Comparison of ENCODE assay signal across 11 mouse cellular contexts in the genomic region with DNA sequence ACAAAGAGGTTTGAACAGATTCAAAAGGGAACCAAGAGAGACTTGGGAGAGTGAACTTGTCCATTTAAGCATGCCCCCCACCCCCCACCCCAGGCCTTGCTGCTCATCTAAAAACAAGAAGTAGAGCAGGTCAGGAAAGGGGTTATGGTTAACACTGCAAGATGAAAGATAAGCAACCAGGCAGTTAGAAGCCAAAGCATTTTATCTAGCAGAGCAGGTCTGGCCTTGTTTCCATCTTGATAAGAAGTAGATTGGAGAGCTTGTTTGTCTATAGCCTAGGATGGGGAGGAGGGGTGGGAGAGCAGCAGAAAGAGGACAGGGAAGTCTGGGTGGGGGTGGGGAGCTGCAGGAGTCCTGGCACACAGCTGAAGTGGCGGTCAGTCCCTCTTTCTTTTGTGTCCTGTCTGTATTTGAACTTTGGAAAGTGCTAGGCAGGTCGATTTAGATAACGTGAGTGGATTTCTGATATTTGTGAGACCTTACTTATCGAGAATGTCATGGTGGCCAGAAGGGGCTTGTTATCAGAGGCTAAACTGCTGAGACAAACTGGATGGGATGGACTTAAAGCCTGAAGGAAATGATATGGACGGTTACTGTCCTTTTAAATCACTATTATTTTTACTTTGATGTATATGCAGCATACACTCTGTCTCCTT.
DNase-seq lines count a peak whose midpoint lies in the region; ATAC-seq and TF ChIP-seq lines count a peak whose summit lies in the region.
"Had no signal": no experiment of that assay in that cellular context is flagged by ENCODE, and none has a peak within 500 bp of the region (broad histone marks: within the 10 kb centered on the region; RNA-seq: fewer than 3 reads in every experiment).

No protein-coding gene starts in this region.

- H3K27ac ChIP-seq in heart, embryonic 13.5 days (replicated peaks) = 0 out of 2 replicates have a peak overlapping the region, but pooled peaks have one; percentile 3
- H3K27ac ChIP-seq in liver, embryonic 15.5 days (replicated peaks) = peak overlapping the region; percentile 42; the same call in 1 of the 2 replicates
- H3K27ac ChIP-seq: limb, embryonic 12.5 days had no signal

- intact Hi-C loops in heart, postnatal 14 days (cut with DNase I) = no loop called here

- WGBS in heart, embryonic 13.5 days = 6% methylated on average over 5 of the region's 5 CpGs
- 5% methylated on average over 5 of the region's 5 CpGs for WGBS in liver, embryonic 15.5 days (ENCODE audit: insufficient replicate concordance)

- peaks cover 22% of the 10 kb centered on the region for H3K4me1 ChIP-seq in heart, embryonic 13.5 days
- peaks cover 44% of the 10 kb centered on the region for H3K4me1 ChIP-seq in liver, embryonic 15.5 days (replicated peaks)
- H3K4me1 ChIP-seq: limb, embryonic 12.5 days had no signal

- H3K4me3 ChIP-seq in heart, embryonic 13.5 days = no peak overlapping the region
- no peak overlapping the region for H3K4me3 ChIP-seq in liver, embryonic 15.5 days (replicated peaks)
- H3K4me3 ChIP-seq: limb, embryonic 12.5 days had no signal

- H3K36me3 ChIP-seq in heart, embryonic 13.5 days = no peaks in the 10 kb centered on the region
- no peaks in the 10 kb centered on the region for H3K36me3 ChIP-seq in liver, embryonic 15.5 days (replicated peaks)
- H3K36me3 ChIP-seq: limb, embryonic 12.5 days had no signal

- H3K4me2 ChIP-seq in heart, embryonic 13.5 days = 0 out of 2 replicates have a peak overlapping the region, but pooled peaks have one; percentile 10
- peak overlapping the region; percentile 42 for H3K4me2 ChIP-seq in liver, embryonic 15.5 days
- H3K4me2 ChIP-seq: limb, embryonic 12.5 days had no signal

- TF ChIP-seq POLR2A in brain, embryonic 14.5 days (IDR thresholded peaks at IDR 0.05; ENCODE audit: borderline replicate concordance, extremely low read depth, insufficient read depth, insufficient read length, poor library complexity, severe bottlenecking) = no peak

- no peak for ATAC-seq in heart, embryonic 13.5 days (ENCODE audit: extremely low read depth, insufficient number of reproducible peaks, low FRiP score, low TSS enrichment)
- peak; percentile 76 for ATAC-seq in liver, embryonic 15.5 days (ENCODE audit: insufficient read depth)

- no peak overlapping the region for H3K9ac ChIP-seq in heart, embryonic 13.5 days
- no peak overlapping the region for H3K9ac ChIP-seq in liver, embryonic 15.5 days
- H3K9ac ChIP-seq: limb, embryonic 12.5 days had no signal

- TF ChIP-seq CTCF in brain, embryonic 14.5 days (IDR thresholded peaks at IDR 0.05; ENCODE audit: borderline replicate concordance, extremely low read depth, insufficient read depth, insufficient read length) = no peak

- DNase-seq in heart, postnatal 14 days = no peak
- DNase-seq in 416B (ENCODE audit: low read depth) = peak; percentile 100
- DNase-seq in brain, embryonic 14.5 days (ENCODE audit: low read depth) = peak; percentile 38
- DNase-seq in gastrocnemius, postnatal 4 days (ENCODE audit: low spot score in 2 of 2) = no peak
- no peak for DNase-seq in left cerebral cortex, adult 18-20 months (ENCODE audit: low spot score in 2 of 2)
- DNase-seq in lung, postnatal 36 days = no peak
- DNase-seq: cerebellum, adult 11-12 months; retina, postnatal 1 day had no signal

- no peaks in the 10 kb centered on the region for H3K9me3 ChIP-seq in heart, embryonic 13.5 days
- no peaks in the 10 kb centered on the region for H3K9me3 ChIP-seq in liver, embryonic 15.5 days (replicated peaks)
- H3K9me3 ChIP-seq: limb, embryonic 12.5 days had no signal

- no peaks in the 10 kb centered on the region for H3K27me3 ChIP-seq in heart, embryonic 13.5 days (replicated peaks)
- H3K27me3 ChIP-seq in liver, embryonic 15.5 days = no peaks in the 10 kb centered on the region
- H3K27me3 ChIP-seq: limb, embryonic 12.5 days had no signal

Comparison
In these comparisons a context has a peak if more than half of its experiments do, and no peak if none do; other contexts are left out.
1. DNase-seq: peak in 416B (single experiment) and brain, embryonic 14.5 days (single experiment); none in heart, postnatal 14 days (0 of 2), gastrocnemius, postnatal 4 days (0 of 2), left cerebral cortex, adult 18-20 months (0 of 2) and lung, postnatal 36 days (single experiment).